Mouse (Mus musculus): ENCODE results near the gene Kif3c.

Kif3c gene

GRCm38 (mm10) chr12:3364508-3365448 is at the start of gene Kif3c:
Kif3c (plus strand) TSS chr12:3365132.
- peak; percentile 94 for DNase-seq (ENCODE audit: low read depth, low spot score)

- no peak for DNase-seq (ENCODE audit: low read depth, low spot score)
Observed at GRCm38 (mm10) chr12:3316083-3316482, 48.8 kb upstream of the Kif3c start.

- no peak for DNase-seq (ENCODE audit: low read depth, low spot score)
Observed at GRCm38 (mm10) chr12:3316937-3317336, 48.0 kb upstream of the Kif3c start.

- DNase-seq (ENCODE audit: low read depth, low spot score), result no peak
Observed at GRCm38 (mm10) chr12:3319377-3319776, 45.6 kb upstream of the Kif3c start.

GRCm38 (mm10) chr12:3323241-3323640 is 41.7 kb upstream of the Kif3c start:
- DNase-seq (ENCODE audit: low read depth, low spot score), result peak; percentile 88

- no peak for DNase-seq (ENCODE audit: low read depth, low spot score)
Observed at GRCm38 (mm10) chr12:3325232-3325631, 39.7 kb upstream of the Kif3c start.

- no peak for DNase-seq (ENCODE audit: low read depth, low spot score)
Observed at GRCm38 (mm10) chr12:3329677-3330076, 35.3 kb upstream of the Kif3c start.

- DNase-seq (ENCODE audit: low read depth, low spot score), result no peak
Observed at GRCm38 (mm10) chr12:3338931-3339330, 26.0 kb upstream of the Kif3c start.

GRCm38 (mm10) chr12:3344155-3344554 is 20.8 kb upstream of the Kif3c start:
- no peak for DNase-seq (ENCODE audit: low read depth, low spot score)

- DNase-seq (ENCODE audit: low read depth, low spot score), result no peak
Observed at GRCm38 (mm10) chr12:3345038-3345437, 19.9 kb upstream of the Kif3c start.

GRCm38 (mm10) chr12:3347682-3348081 is 17.2 kb upstream of the Kif3c start:
- DNase-seq (ENCODE audit: low read depth, low spot score), result no peak

GRCm38 (mm10) chr12:3349387-3349786 is 15.5 kb upstream of the Kif3c start:
- peak; percentile 36 for DNase-seq (ENCODE audit: low read depth, low spot score)

- no peak for DNase-seq (ENCODE audit: low read depth, low spot score)
Observed at GRCm38 (mm10) chr12:3350136-3350535, 14.8 kb upstream of the Kif3c start.

- DNase-seq (ENCODE audit: low read depth, low spot score), result no peak
Observed at GRCm38 (mm10) chr12:3352216-3352615, 12.7 kb upstream of the Kif3c start.

- DNase-seq (ENCODE audit: low read depth, low spot score), result no peak
Observed at GRCm38 (mm10) chr12:3355068-3355467, 9.9 kb upstream of the Kif3c start.

- no peak for DNase-seq (ENCODE audit: low read depth, low spot score)
Observed at GRCm38 (mm10) chr12:3356824-3357223, 8.1 kb upstream of the Kif3c start.

GRCm38 (mm10) chr12:3359302-3359701 is 5.6 kb upstream of the Kif3c start:
- peak; percentile 90 for DNase-seq (ENCODE audit: low read depth, low spot score)

- no peak for DNase-seq (ENCODE audit: low read depth, low spot score)
Observed at GRCm38 (mm10) chr12:3360043-3360442, 4.9 kb upstream of the Kif3c start.

- DNase-seq (ENCODE audit: low read depth, low spot score), result no peak
Observed at GRCm38 (mm10) chr12:3364076-3364475, 856 bp upstream of the Kif3c start.

GRCm38 (mm10) chr12:3365449-3366189 is 687 bp downstream of the Kif3c start:
- DNase-seq (ENCODE audit: low read depth, low spot score), result peak; percentile 59

- DNase-seq (ENCODE audit: low read depth, low spot score), result peak; percentile 36
Observed at GRCm38 (mm10) chr12:3366190-3366956, 1.4 kb downstream of the Kif3c start.

- no peak for DNase-seq (ENCODE audit: low read depth, low spot score)
Observed at GRCm38 (mm10) chr12:3366957-3367260, 2.0 kb downstream of the Kif3c start.

Data from brain, adult 2 months (tissue).